Mouse (Mus musculus) kidney, embryonic 16.5 days (tissue): ENCODE measurements at regions not wholly inside any gene's neighbourhood (a gene's known extent, or its start where the extent isn't known, plus 50 kb on each side); places are given as distances from the start of the nearest gene placed in this dataset.
A peak's percentile ranks its signal among the peaks of the same experiment; 100 is the strongest.

ENCODE experiments used
- ATAC-seq: fragments of 200-750 bp; cut with Nextera tagmentation; 2 replicates; pipeline ENCODE4 v1.8.0; 2017; ENCODE audit warnings: moderate TSS enrichment; ENCODE audit not compliant: low FRiP score, low TSS enrichment
- H3K27ac ChIP-seq: fragments of 300-500 bp; sonication (generic); 2 replicates; pipeline ENCODE4 v1.5.1; 2014; ENCODE audit warnings: low read length
- H3K27me3 ChIP-seq: fragments of 300-500 bp; sonication (generic); 2 replicates; pipeline ENCODE4 v1.6.1; 2014; ENCODE audit warnings: low read length, control low read depth, mixed read lengths; ENCODE audit not compliant: insufficient read depth
- H3K36me3 ChIP-seq: fragments of 300-500 bp; sonication (generic); 2 replicates; pipeline ENCODE4 v1.6.1; 2014; ENCODE audit warnings: low read length, control low read depth, mixed read lengths; ENCODE audit not compliant: insufficient read depth
- H3K4me1 ChIP-seq: fragments of 300-500 bp; sonication (generic); 2 replicates; pipeline ENCODE4 v1.6.1; 2014; ENCODE audit warnings: low read length, control low read depth, mixed read lengths; ENCODE audit not compliant: insufficient read depth
- H3K4me2 ChIP-seq: fragments of 300-500 bp; sonication (generic); replicated peaks from 2 replicates; pipeline ENCODE4 v1.6.1; 2014; ENCODE audit warnings: low read depth, low read length
- H3K4me3 ChIP-seq: fragments of 300-500 bp; sonication (generic); 2 replicates; pipeline ENCODE4 v1.5.1; 2014; ENCODE audit warnings: mild to moderate bottlenecking, low read length
- H3K9ac ChIP-seq: fragments of 300-500 bp; sonication (generic); replicated peaks from 2 replicates; pipeline ENCODE4 v1.6.1; 2014; ENCODE audit warnings: low read length
- H3K9me3 ChIP-seq: fragments of 300-500 bp; sonication (generic); 2 replicates; pipeline ENCODE4 v1.6.1; 2016; ENCODE audit warnings: low read length, control low read depth
- WGBS: fragments of 180-500 bp; shearing (Covaris S2); extraction: QIAGEN DNeasy Blood & Tissue Kit; methylation state at CpG from one replicate; pipeline ENCODE4 v1.1.7; 2014; 5-methylcytosine and 5-hydroxymethylcytosine counted together

DNA sequence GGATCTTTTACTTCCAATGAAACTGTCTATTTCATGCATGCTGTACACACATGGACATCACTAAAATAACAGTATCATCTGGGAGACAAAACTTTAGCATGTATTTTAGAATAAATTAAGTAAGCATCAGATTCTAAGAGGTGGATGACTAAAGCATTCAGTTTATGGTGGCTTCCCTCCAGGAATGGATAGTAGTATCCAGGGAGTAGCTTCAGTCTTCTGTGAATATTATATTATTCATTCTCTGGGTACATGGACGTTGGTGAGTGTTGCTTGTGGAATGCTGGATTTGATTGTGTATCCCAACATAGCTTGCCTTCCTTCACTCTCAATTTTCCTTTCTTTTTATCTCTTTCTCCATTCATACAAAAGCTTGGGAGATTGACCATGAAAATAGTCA, 630.0 kb downstream of the Ppargc1a start:
- ATAC-seq, result no peak
- H3K4me1 ChIP-seq, result no peaks in the 10 kb centered on the region
- H3K4me3 ChIP-seq, result no peak overlapping the region
- H3K4me2 ChIP-seq, result no peak overlapping the region
- H3K27me3 ChIP-seq, result no peaks in the 10 kb centered on the region
- WGBS, result 61% methylated on average over 1 of the region's 1 CpGs
- no peak overlapping the region for H3K9ac ChIP-seq
- no peaks in the 10 kb centered on the region for H3K36me3 ChIP-seq
- H3K9me3 ChIP-seq, result no peaks in the 10 kb centered on the region
- H3K27ac ChIP-seq, result no peak overlapping the region

- Histone ChIP-seq H3K4me1 (no peaks in the 10 kb centered on the region; the same call in 1 of the 2 replicates), H3K4me3 (no peak overlapping the region), H3K27me3 (no peaks in the 10 kb centered on the region), H3K9me3 (no peaks in the 10 kb centered on the region), H3K4me2 (no peak overlapping the region), H3K27ac (no peak overlapping the region), H3K9ac (no peak overlapping the region), H3K36me3 (no peaks in the 10 kb centered on the region)
- 82% methylated on average over 4 of the region's 4 CpGs for WGBS
- no peak for ATAC-seq
These were observed 645.9 kb downstream of the Ppargc1a start for GRCm38 (mm10) chr5:50921599-50921998.

- WGBS, result 62% methylated on average over 5 of the region's 5 CpGs
- H3K27me3 ChIP-seq, result no peaks in the 10 kb centered on the region
- ATAC-seq, result no peak
- no peaks in the 10 kb centered on the region for H3K9me3 ChIP-seq
- no peak overlapping the region for H3K27ac ChIP-seq
- no peak overlapping the region for H3K4me3 ChIP-seq
- no peaks in the 10 kb centered on the region for H3K36me3 ChIP-seq
- H3K4me2 ChIP-seq, result no peak overlapping the region
- no peaks in the 10 kb centered on the region; the same call in 1 of the 2 replicates for H3K4me1 ChIP-seq
- no peak overlapping the region for H3K9ac ChIP-seq
These were observed 651.2 kb downstream of the Ppargc1a start for GRCm38 (mm10) chr5:50916341-50916740.

DNA sequence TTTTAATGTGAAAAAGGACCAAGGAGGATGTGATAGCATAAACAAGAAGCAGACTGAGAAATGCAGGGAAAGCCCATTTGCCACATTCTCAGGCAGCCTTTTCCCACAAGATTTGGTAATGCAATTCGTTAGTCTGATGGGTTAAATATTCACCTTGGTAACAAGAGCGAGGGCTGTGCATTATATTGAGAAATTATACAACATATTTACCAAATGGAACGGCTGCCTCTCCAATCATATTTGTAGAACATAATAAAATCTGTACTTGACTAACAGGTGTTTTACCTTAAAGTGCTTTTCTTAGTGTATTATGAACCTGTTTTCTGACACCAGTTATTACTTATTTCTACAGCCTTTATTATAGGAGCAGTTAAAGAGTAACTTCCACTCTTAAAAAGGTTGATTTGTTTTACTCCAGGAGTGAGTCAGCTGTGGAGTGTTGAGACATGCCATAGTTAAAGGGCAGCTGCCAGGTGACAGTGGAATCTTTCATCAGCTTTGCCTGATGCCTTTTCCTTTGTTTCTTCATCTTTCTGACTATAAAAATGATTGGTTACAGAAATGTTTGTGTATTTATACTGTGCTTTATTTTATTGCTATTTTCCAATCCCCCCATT, 652.2 kb downstream of the Ppargc1a start:
- ATAC-seq, result peak; percentile 57; the same call in 1 of the 2 replicates

DNA sequence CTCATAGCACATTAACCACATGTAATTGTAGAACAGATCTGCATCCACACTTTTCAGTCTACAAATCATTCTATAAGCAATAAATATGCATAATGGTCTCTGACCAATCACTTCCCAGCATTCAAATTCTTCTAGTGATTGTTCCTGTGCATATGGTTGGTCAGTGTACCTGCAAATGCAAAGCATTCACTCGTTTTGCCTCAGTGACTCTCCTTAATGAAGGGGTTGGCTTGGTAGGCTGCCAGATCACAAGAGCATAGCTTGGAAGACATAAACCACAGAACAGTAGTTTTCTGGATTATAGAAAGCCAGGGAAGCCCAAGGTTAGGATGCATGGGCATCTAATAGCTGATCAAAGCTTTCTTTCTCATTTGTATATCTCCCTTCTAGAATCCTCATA, 662.7 kb downstream of the Ppargc1a start:
- Histone ChIP-seq H3K27me3 (no peaks in the 10 kb centered on the region), H3K9me3 (no peaks in the 10 kb centered on the region), H3K4me2 (no peak overlapping the region), H3K27ac (no peak overlapping the region), H3K4me1 (no peaks in the 10 kb centered on the region), H3K36me3 (no peaks in the 10 kb centered on the region), H3K9ac (no peak overlapping the region), H3K4me3 (no peak overlapping the region)
- ATAC-seq, result peak; percentile 63; the same call in 1 of the 2 replicates
- WGBS, result 47% methylated on average over 1 of the region's 1 CpGs

More for the DNA sequence above, 652.2 kb downstream of the Ppargc1a start:
- Histone ChIP-seq H3K9me3 (no peaks in the 10 kb centered on the region), H3K4me1 (no peaks in the 10 kb centered on the region; the same call in 1 of the 2 replicates), H3K36me3 (no peaks in the 10 kb centered on the region), H3K9ac (no peak overlapping the region), H3K4me2 (no peak overlapping the region), H3K27me3 (no peaks in the 10 kb centered on the region), H3K27ac (peak overlapping the region; percentile 55; the same call in 1 of the 2 replicates), H3K4me3 (no peak overlapping the region)
- WGBS, result 65% methylated on average over 3 of the region's 3 CpGs
